ENCODE assay signal across 8 mouse cellular contexts in genomic region chr19:5098363-5099143, GRCm38 (mm10). TPM values are rescaled to one million over a fixed set of nuclear protein-coding genes. Genes with fewer than 3 reads are reported as not detected.
DNase-seq lines count a peak whose midpoint lies in the region; ATAC-seq and TF ChIP-seq lines count a peak whose summit lies in the region.

Gene Cnih2, minus strand, starts transcription at chr19:5098521.

- H3K9me3 ChIP-seq in intestine, postnatal 0 days (ENCODE audit: control insufficient read depth): no peaks in the 10 kb centered on the region
- no peaks in the 10 kb centered on the region for H3K9me3 ChIP-seq in neural tube, embryonic 11.5 days (ENCODE audit: control insufficient read depth, low read length)

- peak; percentile 48 to 64 for DNase-seq in spleen, postnatal 10 days (ENCODE audit: low spot score in 2 of 2)
- no peak for DNase-seq in spleen, adult 12 weeks (ENCODE audit: low spot score)
- DNase-seq in brain, embryonic 14.5 days (ENCODE audit: low read depth): peak; percentile 85
- DNase-seq in gastrocnemius, postnatal 25 days: peak; percentile 64
- DNase-seq in liver, adult 2 months (ENCODE audit: extremely low read depth, low read depth, low spot score): no peak
- DNase-seq in neural tube, embryonic 11.5 days (ENCODE audit: low spot score): peak; percentile 88

- H3K79me2 ChIP-seq in liver, adult 2 months (ENCODE audit: control insufficient read depth, insufficient read depth, low read length): no peaks in the 10 kb centered on the region

- peak; percentile 57 for TF ChIP-seq POLR2A in brain, embryonic 14.5 days (IDR thresholded peaks at IDR 0.05; ENCODE audit: borderline replicate concordance, extremely low read depth, insufficient read depth, insufficient read length, poor library complexity, severe bottlenecking)
- no peak for TF ChIP-seq POLR2A in liver, adult 2 months (IDR thresholded peaks at IDR 0.05; ENCODE audit: extremely low read depth, insufficient read depth, low read length)

- no peak; the same call in 1 of the 2 replicates for ATAC-seq in intestine, postnatal 0 days
- ATAC-seq in neural tube, embryonic 11.5 days (ENCODE audit: insufficient read depth, low FRiP score, low TSS enrichment): peak; percentile 64; the same call in 1 of the 2 replicates
- no peak; the same call in 1 of the 2 replicates for ATAC-seq in erythroid progenitor cell, adult 5-6 weeks (replicated peaks; ENCODE audit: low FRiP score, poor library complexity, severe bottlenecking)

- TF ChIP-seq CTCF in brain, embryonic 14.5 days (IDR thresholded peaks at IDR 0.05; ENCODE audit: borderline replicate concordance, extremely low read depth, insufficient read depth, insufficient read length): no peak
- TF ChIP-seq CTCF in intestine, postnatal 0 days (IDR thresholded peaks at IDR 0.05; ENCODE audit: low read depth): no peak
- no peak for TF ChIP-seq CTCF in liver, adult 2 months (IDR thresholded peaks at IDR 0.05; ENCODE audit: low read depth, low read length)

- H3K36me3 ChIP-seq in intestine, postnatal 0 days (ENCODE audit: control insufficient read depth, insufficient read depth): peaks cover 47% of the 10 kb centered on the region
- H3K36me3 ChIP-seq in liver, adult 2 months (ENCODE audit: control insufficient read depth, insufficient read depth, low read length): peaks cover 14% of the 10 kb centered on the region
- H3K36me3 ChIP-seq in neural tube, embryonic 11.5 days (ENCODE audit: control insufficient read depth, insufficient read depth, low read length): peaks cover 12% of the 10 kb centered on the region

- H3K9ac ChIP-seq in intestine, postnatal 0 days (ENCODE audit: low read depth, low read length): peak within 1 kb of the TSS; percentile 57
- peak within 1 kb of the TSS; percentile 37; the same call in 1 of the 2 replicates for H3K9ac ChIP-seq in liver, adult 2 months (ENCODE audit: low read depth, low read length)
- H3K9ac ChIP-seq in neural tube, embryonic 11.5 days (ENCODE audit: low read length): peak within 1 kb of the TSS; percentile 87

- WGBS in intestine, postnatal 0 days: 8% methylated on average over 33 of the region's 48 CpGs
- 11% methylated on average over 42 of the region's 48 CpGs for WGBS in liver, adult 2 months
- WGBS in neural tube, embryonic 11.5 days: 3% methylated on average over 31 of the region's 48 CpGs

- H3K4me1 ChIP-seq in intestine, postnatal 0 days (replicated peaks; ENCODE audit: control insufficient read depth, insufficient read depth, low read length): peaks cover 9% of the 10 kb centered on the region
- peaks cover 1% of the 10 kb centered on the region; the same call in 1 of the 2 replicates for H3K4me1 ChIP-seq in liver, adult 2 months (ENCODE audit: control insufficient read depth, insufficient read depth, low read length)
- peaks cover 38% of the 10 kb centered on the region for H3K4me1 ChIP-seq in neural tube, embryonic 11.5 days (ENCODE audit: control insufficient read depth, insufficient read depth, low read length)

- no peak within 1 kb of the TSS for H3K27ac ChIP-seq in intestine, postnatal 0 days (ENCODE audit: low read depth, low read length)
- H3K27ac ChIP-seq in liver, adult 2 months (replicated peaks; ENCODE audit: insufficient read depth, low read depth, low read length): no peak within 1 kb of the TSS
- H3K27ac ChIP-seq in neural tube, embryonic 11.5 days (ENCODE audit: low read depth, low read length): peak within 1 kb of the TSS; percentile 74

- H3K4me2 ChIP-seq in intestine, postnatal 0 days (replicated peaks; ENCODE audit: low read depth): peak within 1 kb of the TSS; percentile 89
- peak within 1 kb of the TSS; percentile 98 for H3K4me2 ChIP-seq in neural tube, embryonic 11.5 days (ENCODE audit: low read depth)

- H3K4me3 ChIP-seq in intestine, postnatal 0 days (ENCODE audit: low read depth, low read length): peak within 1 kb of the TSS; percentile 38
- H3K4me3 ChIP-seq in liver, adult 2 months (ENCODE audit: insufficient read depth, low read depth, low read length): no peak within 1 kb of the TSS; the same call in 1 of the 2 replicates
- peak within 1 kb of the TSS; percentile 70 for H3K4me3 ChIP-seq in neural tube, embryonic 11.5 days (ENCODE audit: low read depth, low read length)

- 0 out of 2 replicates have a peak, but pooled peaks cover 3% of the 10 kb centered on the region for H3K27me3 ChIP-seq in intestine, postnatal 0 days (replicated peaks; ENCODE audit: control insufficient read depth, insufficient read depth, low read length)
- no peaks in the 10 kb centered on the region for H3K27me3 ChIP-seq in liver, adult 2 months (ENCODE audit: control insufficient read depth, insufficient read depth, low read length)
- H3K27me3 ChIP-seq in neural tube, embryonic 11.5 days (ENCODE audit: control insufficient read depth, insufficient read depth, low read length): no peaks in the 10 kb centered on the region

RNA-seq across cellular contexts. Expression of gene Cnih2, which starts in this region (rescaled TPM):
- 467 and 494 TPM in 2 replicates for polyA plus RNA-seq in brain, embryonic 14.5 days (2012; rRNA removed)
- not detected for total RNA-seq in gastrocnemius, postnatal 25 days (2021)
- 5.6 and 5.8 TPM in 2 replicates for polyA plus RNA-seq in intestine, postnatal 0 days (2015; fragmentation: Nextera tagmentation; extraction: Ambion mirVana)
- not detected in 2 replicates for total RNA-seq in liver, adult 2 months (2014; rRNA removed)
- 0.12 and 0.19 TPM in 2 replicates for polyA plus RNA-seq in liver, adult 2 months (2012; rRNA removed)
- 110 and 127 TPM in 2 replicates for polyA plus RNA-seq in neural tube, embryonic 11.5 days (2014; fragmentation: Nextera tagmentation; extraction: Ambion mirVana)
- not detected in 2 replicates for total RNA-seq in erythroid progenitor cell, adult 5-6 weeks (2015; ENCODE audit: low replicate concordance)
- total RNA-seq in erythroid progenitor cell, adult 5-6 weeks (2017; ENCODE audit: low replicate concordance): 0.39 TPM in 1 of 2 replicates, not detected in the other

Comparison
In these comparisons a context has a peak if more than half of its experiments do, and no peak if none do; other contexts are left out.
1. RNA of gene Cnih2 (polyA plus RNA-seq): 467 to 494 TPM in brain, embryonic 14.5 days and 110 to 127 TPM in neural tube, embryonic 11.5 days; 5.6 to 5.8 TPM in intestine, postnatal 0 days and 0.12 to 0.19 TPM in liver, adult 2 months; every median in the first group is over 10 times any median in the second.
2. DNase-seq: peak in spleen, postnatal 10 days (2 of 2), brain, embryonic 14.5 days (single experiment) and neural tube, embryonic 11.5 days (single experiment); none in spleen, adult 12 weeks (single experiment) and liver, adult 2 months (single experiment).
3. Peak in DNase-seq in gastrocnemius, postnatal 25 days; RNA of the gene not detected or under 1 TPM.
4. H3K9ac ChIP-seq: peak in every context shown above with its lines; median percentile 87 in neural tube, embryonic 11.5 days; 57 in intestine, postnatal 0 days; 37 in liver, adult 2 months.